Mouse (Mus musculus) hindbrain, embryonic 11.5 days (tissue): ENCODE data around the gene Upp2. TPM values are rescaled to one million over a fixed set of nuclear protein-coding genes. Genes with fewer than 3 reads are reported as not detected.

Experiments
- ATAC-seq: fragments of 200-750 bp; cut with Nextera tagmentation; 2 replicates; pipeline ENCODE4 v1.8.0; 2017; ENCODE audit warnings: mild to moderate bottlenecking, moderate TSS enrichment, moderate library complexity; ENCODE audit not compliant: low FRiP score
- DNase-seq: peaks from one replicate; pipeline ENCODE4 v3.0.0-alpha.2; 2015; ENCODE audit warnings: low spot score
- H3K27ac ChIP-seq: fragments of 300-500 bp; sonication (generic); 2 replicates; pipeline ENCODE4 v1.5.1; 2014; ENCODE audit warnings: mild to moderate bottlenecking, low read depth, low read length
- H3K27me3 ChIP-seq: fragments of 300-500 bp; sonication (generic); 2 replicates; pipeline ENCODE4 v1.6.1; 2014; ENCODE audit warnings: mild to moderate bottlenecking, low read length, moderate library complexity, mixed read lengths; ENCODE audit not compliant: control insufficient read depth, insufficient read depth
- H3K36me3 ChIP-seq: fragments of 300-500 bp; sonication (generic); 2 replicates; pipeline ENCODE4 v1.6.1; 2014; ENCODE audit warnings: mild to moderate bottlenecking, low read length, moderate library complexity, mixed read lengths; ENCODE audit not compliant: control insufficient read depth, insufficient read depth
- H3K4me1 ChIP-seq: fragments of 300-500 bp; sonication (generic); replicated peaks from 2 replicates; pipeline ENCODE4 v1.6.1; 2014; ENCODE audit warnings: low read length, mixed read lengths; ENCODE audit not compliant: control insufficient read depth, insufficient read depth
- H3K4me2 ChIP-seq: fragments of 300-500 bp; sonication (generic); replicated peaks from 2 replicates; pipeline ENCODE4 v1.6.1; 2014; ENCODE audit warnings: mild to moderate bottlenecking, low read depth, low read length
- H3K4me3 ChIP-seq: fragments of 300-500 bp; sonication (generic); 2 replicates; pipeline ENCODE4 v1.5.1; 2014; ENCODE audit warnings: low read depth, low read length
- H3K9ac ChIP-seq: fragments of 300-500 bp; sonication (generic); 2 replicates; pipeline ENCODE4 v1.6.1; 2014; ENCODE audit warnings: low read depth, low read length
- H3K9me3 ChIP-seq: fragments of 300-500 bp; sonication (generic); 2 replicates; pipeline ENCODE4 v1.6.1; 2016; ENCODE audit warnings: low read length; ENCODE audit not compliant: control insufficient read depth
- WGBS: fragments of 180-500 bp; shearing (Covaris S2); extraction: QIAGEN DNeasy Blood & Tissue Kit; methylation state at CpG from one replicate; pipeline ENCODE4 v1.1.7; 2014; 5-methylcytosine and 5-hydroxymethylcytosine counted together
- polyA plus RNA-seq: library from polyadenylated mRNA; unstranded; fragments of >200 nt; fragmentation: Nextera tagmentation; extraction: Ambion mirVana; gene quantifications from 2 replicates; pipeline ENCODE4 v1.2.1, GENCODE M21; 2014

Gene Upp2
- polyA plus RNA-seq, 1 experiment from 2014 or later: 6.3 TPM

GRCm38 (mm10) chr2:58786177-58786576, 219.1 kb downstream of the Upp2 start:
- no peaks in the 10 kb centered on the region for H3K36me3 ChIP-seq
- H3K27me3 ChIP-seq: no peaks in the 10 kb centered on the region
- H3K4me2 ChIP-seq: no peak overlapping the region
- 84% methylated on average over 3 of the region's 3 CpGs for WGBS
- no peak overlapping the region for H3K9ac ChIP-seq
- no peaks in the 10 kb centered on the region for H3K9me3 ChIP-seq
- no peak for ATAC-seq
- H3K4me3 ChIP-seq: no peak overlapping the region
- H3K4me1 ChIP-seq: no peaks in the 10 kb centered on the region
- H3K27ac ChIP-seq: no peak overlapping the region
- DNase-seq: no peak

DNA sequence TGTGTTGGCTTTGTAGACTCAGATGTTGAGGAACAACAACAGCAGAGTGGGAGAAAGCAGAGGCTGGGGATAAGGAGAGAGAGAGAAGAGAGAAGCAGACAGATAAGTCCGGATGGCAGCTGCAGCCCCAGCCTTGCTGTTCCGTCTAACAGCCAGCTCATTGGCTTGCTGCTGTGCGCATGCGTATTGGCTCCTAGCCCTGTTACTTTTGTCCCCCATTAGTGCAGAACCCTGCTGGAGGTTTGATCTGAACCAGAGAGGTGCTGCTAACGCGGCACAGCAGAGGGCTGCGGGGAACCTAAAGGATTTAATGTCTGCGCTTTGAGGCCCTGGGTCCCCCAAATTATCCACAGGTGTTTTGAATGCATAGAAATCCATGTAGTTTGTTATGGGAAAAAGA, 219.6 kb downstream of the Upp2 start:
- WGBS: 67% methylated on average over 8 of the region's 8 CpGs
- Histone ChIP-seq H3K9me3 (no peaks in the 10 kb centered on the region), H3K4me2 (no peak overlapping the region), H3K36me3 (no peaks in the 10 kb centered on the region), H3K9ac (no peak overlapping the region), H3K4me3 (no peak overlapping the region), H3K4me1 (no peaks in the 10 kb centered on the region), H3K27ac (no peak overlapping the region), H3K27me3 (no peaks in the 10 kb centered on the region)
- DNase-seq (no peak), ATAC-seq (no peak)

GRCm38 (mm10) chr2:58787360-58787759, 220.3 kb downstream of the Upp2 start:
- H3K4me1 ChIP-seq: no peaks in the 10 kb centered on the region
- no peak overlapping the region for H3K27ac ChIP-seq
- H3K4me3 ChIP-seq: no peak overlapping the region
- no peak for DNase-seq
- no peaks in the 10 kb centered on the region for H3K27me3 ChIP-seq
- WGBS: 52% methylated on average over 7 of the region's 7 CpGs
- H3K9ac ChIP-seq: no peak overlapping the region
- H3K9me3 ChIP-seq: no peaks in the 10 kb centered on the region
- no peak for ATAC-seq
- H3K36me3 ChIP-seq: no peaks in the 10 kb centered on the region
- H3K4me2 ChIP-seq: no peak overlapping the region

DNA sequence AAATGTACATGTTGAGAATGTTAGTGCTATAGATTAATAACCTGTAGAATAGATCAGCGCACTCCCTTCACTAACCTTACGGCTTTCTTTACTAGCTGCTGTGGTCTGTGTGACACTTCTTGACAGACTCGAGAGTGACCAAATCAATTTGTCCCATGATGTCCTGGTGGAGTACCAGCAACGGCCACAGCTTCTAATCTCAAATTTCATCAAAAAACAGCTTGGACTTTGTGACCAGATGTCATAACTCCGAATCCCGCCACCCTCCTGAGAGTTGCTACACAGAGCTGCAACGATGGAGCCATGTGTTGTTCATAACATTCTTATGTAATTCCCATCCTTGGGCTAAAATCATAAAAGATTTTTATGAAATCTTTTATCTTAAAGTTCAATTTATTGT, 222.8 kb downstream of the Upp2 start:
- no peak overlapping the region for H3K27ac ChIP-seq
- no peak overlapping the region for H3K4me3 ChIP-seq
- no peak overlapping the region for H3K9ac ChIP-seq
- H3K36me3 ChIP-seq: no peaks in the 10 kb centered on the region
- no peak overlapping the region for H3K4me2 ChIP-seq
- DNase-seq (no peak), ATAC-seq (no peak)
- 83% methylated on average over 7 of the region's 7 CpGs for WGBS
- H3K9me3 ChIP-seq: no peaks in the 10 kb centered on the region
- H3K4me1 ChIP-seq: no peaks in the 10 kb centered on the region
- no peaks in the 10 kb centered on the region for H3K27me3 ChIP-seq

- no peak for ATAC-seq
- DNase-seq: no peak
- 90% methylated on average over 4 of the region's 4 CpGs for WGBS
- Histone ChIP-seq H3K27me3 (no peaks in the 10 kb centered on the region), H3K27ac (no peak overlapping the region), H3K4me2 (no peak overlapping the region), H3K36me3 (no peaks in the 10 kb centered on the region), H3K4me1 (no peaks in the 10 kb centered on the region), H3K9ac (no peak overlapping the region), H3K9me3 (no peaks in the 10 kb centered on the region), H3K4me3 (no peak overlapping the region)
These were observed 223.3 kb downstream of the Upp2 start for GRCm38 (mm10) chr2:58790361-58790760.

GRCm38 (mm10) chr2:58794489-58794888, 227.4 kb downstream of the Upp2 start:
- Histone ChIP-seq H3K9me3 (no peaks in the 10 kb centered on the region), H3K4me3 (no peak overlapping the region), H3K27ac (no peak overlapping the region), H3K4me2 (no peak overlapping the region), H3K27me3 (no peaks in the 10 kb centered on the region), H3K36me3 (no peaks in the 10 kb centered on the region), H3K9ac (no peak overlapping the region), H3K4me1 (no peaks in the 10 kb centered on the region)
- ATAC-seq (no peak), DNase-seq (no peak)
- WGBS: 85% methylated on average over 15 of the region's 15 CpGs

DNA sequence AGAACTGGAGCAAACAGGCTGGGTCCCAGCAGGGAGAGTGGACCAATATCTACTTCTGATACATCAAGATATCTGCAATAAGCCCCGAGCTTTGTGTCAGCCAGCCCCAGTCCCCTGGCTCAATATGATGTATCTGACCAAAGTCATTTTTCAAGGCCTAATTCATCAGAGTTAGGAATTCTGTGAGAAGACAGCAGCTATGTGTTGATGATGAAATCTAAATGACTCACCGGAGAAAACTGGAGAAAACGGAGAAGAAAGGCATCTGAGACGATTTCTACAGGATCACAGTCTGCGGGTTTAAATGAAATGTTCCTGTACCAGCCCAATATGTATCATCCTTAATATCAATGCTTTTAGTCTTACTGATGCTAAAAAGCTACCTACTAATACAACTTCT, 228.3 kb downstream of the Upp2 start:
- Histone ChIP-seq H3K9me3 (no peaks in the 10 kb centered on the region), H3K27me3 (no peaks in the 10 kb centered on the region), H3K36me3 (no peaks in the 10 kb centered on the region), H3K4me2 (no peak overlapping the region), H3K4me1 (no peaks in the 10 kb centered on the region), H3K9ac (no peak overlapping the region), H3K4me3 (no peak overlapping the region), H3K27ac (no peak overlapping the region)
- WGBS: 93% methylated on average over 5 of the region's 5 CpGs
- no peak for ATAC-seq
- no peak for DNase-seq

DNA sequence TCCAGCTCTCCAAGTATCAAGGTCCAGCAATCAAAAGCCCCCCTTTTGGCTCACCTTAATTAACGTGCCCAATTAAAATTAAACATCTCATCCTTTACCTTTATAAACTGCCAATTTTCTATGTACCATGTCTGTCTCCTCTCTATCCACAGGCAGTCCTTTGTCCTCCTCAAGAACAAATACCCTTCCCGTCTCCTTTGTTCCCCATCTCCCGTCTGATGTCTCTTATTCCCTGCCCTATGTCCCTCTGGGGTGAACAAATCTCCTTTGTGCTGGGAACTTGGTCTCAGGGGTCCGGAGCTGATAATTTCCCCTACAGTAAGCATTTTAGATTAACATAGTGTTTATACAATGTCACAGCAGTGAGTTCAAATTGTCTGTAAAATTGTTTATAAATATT, 230.4 kb downstream of the Upp2 start:
- no peak overlapping the region for H3K27ac ChIP-seq

DNA sequence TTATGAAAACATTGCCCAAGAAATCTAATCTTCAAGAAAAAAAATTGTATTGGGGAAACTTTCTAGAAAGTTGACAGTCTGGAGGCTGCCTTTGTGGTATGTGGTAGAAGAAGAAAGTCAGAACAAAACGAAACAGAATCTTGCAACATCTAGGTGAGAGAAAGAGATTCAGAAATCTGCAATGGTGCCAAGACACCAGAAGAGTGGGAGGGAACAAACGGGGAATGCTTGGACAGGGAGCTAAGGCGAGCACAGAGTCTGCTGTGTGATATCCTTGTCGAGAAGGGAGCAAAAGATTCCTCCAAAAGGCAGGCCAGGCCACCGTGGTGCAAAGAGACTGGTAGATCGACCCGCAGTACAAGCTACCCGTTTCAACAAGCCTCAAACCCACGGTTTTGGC, 232.0 kb downstream of the Upp2 start:
- ATAC-seq: no peak

More for the DNA sequence above, 230.4 kb downstream of the Upp2 start:
- Histone ChIP-seq H3K9me3 (no peaks in the 10 kb centered on the region), H3K27me3 (no peaks in the 10 kb centered on the region), H3K4me1 (no peaks in the 10 kb centered on the region), H3K9ac (no peak overlapping the region), H3K4me3 (no peak overlapping the region), H3K36me3 (no peaks in the 10 kb centered on the region), H3K4me2 (no peak overlapping the region)
- DNase-seq (peak; percentile 40), ATAC-seq (peak; percentile 58)
- WGBS: 32% methylated on average over 4 of the region's 4 CpGs

More for the DNA sequence above, 232.0 kb downstream of the Upp2 start:
- no peak overlapping the region for H3K4me2 ChIP-seq
- no peaks in the 10 kb centered on the region for H3K36me3 ChIP-seq
- no peaks in the 10 kb centered on the region for H3K9me3 ChIP-seq
- no peak overlapping the region for H3K4me3 ChIP-seq
- H3K9ac ChIP-seq: no peak overlapping the region
- no peaks in the 10 kb centered on the region for H3K27me3 ChIP-seq
- DNase-seq: no peak
- H3K27ac ChIP-seq: no peak overlapping the region
- 88% methylated on average over 9 of the region's 9 CpGs for WGBS
- H3K4me1 ChIP-seq: no peaks in the 10 kb centered on the region
